In the genomic region with DNA sequence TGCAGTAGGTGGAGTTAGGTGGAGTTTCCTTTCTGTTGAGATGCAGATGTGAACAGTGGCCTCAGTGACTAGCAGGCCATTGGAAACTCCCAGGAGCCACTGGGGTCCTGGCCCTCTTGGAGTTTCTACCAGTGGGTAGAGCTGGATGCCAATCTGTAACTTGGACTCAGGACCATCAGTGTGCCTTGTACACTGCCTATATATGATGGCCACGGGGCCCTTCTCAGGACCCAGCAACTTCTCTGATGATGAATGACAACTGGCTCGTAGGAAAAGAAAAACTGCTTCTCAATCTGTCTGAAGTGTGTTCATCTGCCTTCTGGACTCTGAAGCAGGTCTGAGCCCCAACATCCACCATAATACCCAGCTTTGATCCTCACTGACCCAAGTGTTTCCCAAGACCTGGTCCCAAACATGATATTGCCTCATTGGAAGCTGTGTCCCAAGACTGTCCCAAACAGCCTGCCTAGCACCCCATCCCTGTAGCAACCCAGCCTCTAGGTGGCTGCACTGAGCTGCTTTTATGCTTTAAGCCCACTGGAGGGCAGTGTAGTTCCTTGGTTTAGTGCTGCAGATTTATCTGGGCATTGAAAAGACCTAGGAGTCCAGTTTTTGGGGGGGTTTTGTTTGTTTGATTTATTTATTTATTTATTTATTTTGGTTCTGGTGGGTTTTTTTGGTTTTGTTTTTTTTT, we compare ENCODE assay signal across 8 mouse cellular contexts. TPM values are rescaled to one million over a fixed set of nuclear protein-coding genes. Genes with fewer than 3 reads are reported as not detected.
DNase-seq lines count a peak whose midpoint lies in the region; ATAC-seq and TF ChIP-seq lines count a peak whose summit lies in the region.

No protein-coding gene starts in this region.

- H3K4me2 ChIP-seq in forebrain, postnatal 0 days (ENCODE audit: low read depth) = no peak overlapping the region
- no peak overlapping the region for H3K4me2 ChIP-seq in lung, embryonic 15.5 days

- H3K9ac ChIP-seq in forebrain, postnatal 0 days = no peak overlapping the region
- no peak overlapping the region for H3K9ac ChIP-seq in lung, embryonic 15.5 days

- WGBS in forebrain, postnatal 0 days = 77% methylated on average over 2 of the region's 2 CpGs
- WGBS in hindbrain, embryonic 10.5 days = 87% methylated on average over 2 of the region's 2 CpGs
- WGBS in lung, embryonic 15.5 days = 71% methylated on average over 2 of the region's 2 CpGs

- peaks cover 28% of the 10 kb centered on the region for H3K36me3 ChIP-seq in forebrain, postnatal 0 days (ENCODE audit: insufficient read depth)
- H3K36me3 ChIP-seq in hindbrain, embryonic 10.5 days = peaks cover 54% of the 10 kb centered on the region
- H3K36me3 ChIP-seq in lung, embryonic 15.5 days = peaks cover 25% of the 10 kb centered on the region

- DNase-seq in MN1 (ENCODE audit: low spot score) = peak; percentile 80
- peak; percentile 74 for DNase-seq in cerebellum, adult 18-20 months
- DNase-seq in forebrain, postnatal 0 days = peak; percentile 88
- DNase-seq in hindbrain, embryonic 10.5 days (ENCODE audit: low spot score) = peak; percentile 66
- peak; percentile 57 to 75 for DNase-seq in layer of hippocampus, adult 8-10 months (ENCODE audit: low spot score in 2 of 2)
- peak; percentile 26 for DNase-seq in ovary, adult 18-20 months (ENCODE audit: low spot score)
- DNase-seq in thymus, postnatal 14 days = peak; percentile 72

- peak; percentile 68 for ATAC-seq in forebrain, postnatal 0 days
- 0 out of 2 replicates have a peak, but pooled peaks have one; percentile 19 for ATAC-seq in lung, embryonic 15.5 days (ENCODE audit: borderline replicate concordance, extremely low read depth, low FRiP score, low TSS enrichment)

- H3K9me3 ChIP-seq in forebrain, postnatal 0 days (ENCODE audit: low read length) = no peaks in the 10 kb centered on the region
- no peaks in the 10 kb centered on the region for H3K9me3 ChIP-seq in hindbrain, embryonic 10.5 days
- H3K9me3 ChIP-seq in lung, embryonic 15.5 days = no peaks in the 10 kb centered on the region

- no peak overlapping the region for H3K27ac ChIP-seq in forebrain, postnatal 0 days (ENCODE audit: low read depth, low read length)
- H3K27ac ChIP-seq in hindbrain, embryonic 10.5 days = no peak overlapping the region
- no peak overlapping the region for H3K27ac ChIP-seq in lung, embryonic 15.5 days

- H3K27me3 ChIP-seq in forebrain, postnatal 0 days (ENCODE audit: insufficient read depth, low read length) = no peaks in the 10 kb centered on the region
- no peaks in the 10 kb centered on the region for H3K27me3 ChIP-seq in hindbrain, embryonic 10.5 days (ENCODE audit: insufficient read depth, poor library complexity, severe bottlenecking)
- H3K27me3 ChIP-seq in lung, embryonic 15.5 days = no peaks in the 10 kb centered on the region

- peak; percentile 100 for TF ChIP-seq CTCF in forebrain, postnatal 0 days (IDR thresholded peaks at IDR 0.05; ENCODE audit: low read depth)

- no peaks in the 10 kb centered on the region for H3K4me1 ChIP-seq in forebrain, postnatal 0 days (ENCODE audit: insufficient read depth)
- H3K4me1 ChIP-seq in hindbrain, embryonic 10.5 days (replicated peaks) = no peaks in the 10 kb centered on the region
- no peaks in the 10 kb centered on the region for H3K4me1 ChIP-seq in lung, embryonic 15.5 days

- no peak overlapping the region for H3K4me3 ChIP-seq in forebrain, postnatal 0 days (ENCODE audit: low read depth, low read length)
- H3K4me3 ChIP-seq in hindbrain, embryonic 10.5 days = no peak overlapping the region
- H3K4me3 ChIP-seq in lung, embryonic 15.5 days = no peak overlapping the region

RNA-seq across cellular contexts. Expression of gene Itm2c, which starts 40.9 kb away (rescaled TPM):
- total RNA-seq in forebrain, postnatal 0 days (2014; rRNA removed) = 244 and 280 TPM in 2 replicates
- polyA plus RNA-seq in forebrain, postnatal 0 days (2015; fragmentation: Nextera tagmentation; extraction: Ambion mirVana) = 244 and 246 TPM in 2 replicates
- polyA plus RNA-seq in hindbrain, embryonic 10.5 days (2016; fragmentation: Nextera tagmentation; extraction: Ambion mirVana) = 146 and 151 TPM in 2 replicates
- 100 to 1,000 TPM; 782 to 804 (median 787) TPM for total RNA-seq in layer of hippocampus, adult 8-10 months (2022)
- polyA plus RNA-seq in lung, embryonic 15.5 days (2015; fragmentation: Nextera tagmentation; extraction: Ambion mirVana) = 208 and 219 TPM in 2 replicates

RNA-seq across cellular contexts. Expression of gene Cab39, which starts 59.9 kb away (rescaled TPM):
- 191 and 216 TPM in 2 replicates for total RNA-seq in forebrain, postnatal 0 days (2014; rRNA removed)
- polyA plus RNA-seq in forebrain, postnatal 0 days (2015; fragmentation: Nextera tagmentation; extraction: Ambion mirVana) = 41.1 and 46.1 TPM in 2 replicates
- 41.7 and 43.1 TPM in 2 replicates for polyA plus RNA-seq in hindbrain, embryonic 10.5 days (2016; fragmentation: Nextera tagmentation; extraction: Ambion mirVana)
- 100 to 1,000 TPM; 128 to 143 (median 137) TPM for total RNA-seq in layer of hippocampus, adult 8-10 months (2022)
- 28.9 and 29.3 TPM in 2 replicates for polyA plus RNA-seq in lung, embryonic 15.5 days (2015; fragmentation: Nextera tagmentation; extraction: Ambion mirVana)

Comparison
In these comparisons a context has a peak if more than half of its experiments do, and no peak if none do; other contexts are left out.
1. DNase-seq: peak in every context shown above with its lines; median percentile 88 in forebrain, postnatal 0 days; 80 in MN1; 74 in cerebellum, adult 18-20 months; 72 in thymus, postnatal 14 days; 66 in hindbrain, embryonic 10.5 days; 66 in layer of hippocampus, adult 8-10 months; 26 in ovary, adult 18-20 months.